Mouse (Mus musculus): ENCODE data around the gene Cdk4. TPM values are rescaled to one million over a fixed set of nuclear protein-coding genes. Genes with fewer than 3 reads are reported as not detected.

Gene Cdk4
- 10 to 100 TPM; 76.1 to 83.3 TPM for total RNA-seq (2021)

- intact Hi-C loops (cut with DNase I), result no loop called here
- peak; percentile 96 for DNase-seq (ENCODE audit: low spot score)
Measured at GRCm38 (mm10) chr10:127063239-127063872, at the start of gene Cdk4. Gene Cdk4, plus strand, starts transcription at chr10:127063534.

DNA sequence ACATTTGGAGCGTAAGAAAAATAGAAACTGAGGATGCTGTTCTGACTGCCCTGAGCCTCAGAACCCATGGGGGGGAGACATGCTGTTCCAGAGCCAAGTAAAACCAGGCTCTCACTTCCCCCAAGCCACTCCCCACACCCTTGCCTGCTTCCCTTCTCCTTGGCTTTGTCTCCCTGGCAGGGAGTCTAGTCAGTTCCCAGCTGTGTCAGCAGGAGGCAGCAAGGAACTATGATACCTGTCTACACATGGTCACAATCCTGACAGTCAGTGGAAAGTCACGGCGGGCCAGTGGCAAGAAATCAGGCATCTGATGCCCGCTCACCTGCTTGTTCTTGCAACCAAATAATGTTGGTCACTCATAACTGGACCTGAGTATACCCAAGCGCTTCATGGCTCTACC lies 46.8 kb upstream of the Cdk4 start:
- no peak for DNase-seq (ENCODE audit: low spot score)
- intact Hi-C loops (cut with DNase I), result no loop called here

GRCm38 (mm10) chr10:127017071-127017470 lies 46.3 kb upstream of the Cdk4 start:
- intact Hi-C loops (cut with DNase I), result no loop called here
- no peak for DNase-seq (ENCODE audit: low spot score)

GRCm38 (mm10) chr10:127018422-127018821 lies 44.9 kb upstream of the Cdk4 start:
- intact Hi-C loops (cut with DNase I), result no loop called here
- DNase-seq (ENCODE audit: low spot score), result no peak

DNA sequence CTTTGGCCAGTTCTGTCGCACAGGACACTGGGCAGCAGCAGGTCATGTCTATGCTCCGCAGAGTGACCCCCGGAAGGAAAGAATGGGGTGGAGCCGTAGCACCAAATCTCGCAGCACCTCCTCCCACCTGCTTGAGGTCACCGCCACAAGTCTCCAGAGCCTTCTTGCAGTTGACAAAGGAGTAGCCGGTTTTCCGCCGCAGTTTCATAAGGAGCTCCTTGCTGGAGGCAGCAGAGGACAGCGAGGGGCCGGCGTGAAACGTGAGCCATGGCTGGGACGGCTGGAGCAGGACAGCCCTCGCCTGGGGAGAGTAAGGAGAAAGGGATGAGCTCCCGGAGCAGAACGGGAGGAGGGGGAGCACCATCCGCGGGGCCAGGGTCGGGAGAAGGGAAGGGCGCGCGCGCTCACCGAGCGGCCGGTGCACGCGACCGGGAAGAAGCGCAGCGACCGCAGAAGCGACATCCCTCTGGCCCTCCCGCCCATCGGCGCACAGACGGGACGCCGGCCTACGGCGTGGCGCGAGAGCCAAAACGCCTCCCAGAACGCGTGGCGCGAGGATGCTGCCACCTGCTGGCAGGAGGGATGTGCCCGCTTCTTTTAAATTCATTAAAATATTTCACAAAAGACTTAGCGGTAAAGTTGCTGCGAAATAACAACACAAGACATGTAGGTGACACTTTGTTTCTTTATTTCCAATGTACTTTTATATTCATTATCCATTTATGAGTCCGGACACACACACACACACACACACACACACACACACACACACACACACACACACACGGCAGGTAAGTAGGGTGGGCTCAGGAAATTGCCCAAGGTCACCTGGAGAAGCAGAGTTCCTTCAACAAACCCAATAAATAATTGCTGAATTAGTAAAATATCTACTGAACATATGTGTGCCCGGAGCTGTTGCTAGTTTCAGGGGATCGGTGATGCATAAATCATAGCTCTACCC lies 32.7 kb upstream of the Cdk4 start, which contains the start of gene Tsfm:
Gene Tsfm (minus strand): TSS at position 505 of the 961 bp plus-strand sequence.
- peak; percentile 76 for DNase-seq (ENCODE audit: low spot score)
- intact Hi-C loops (cut with DNase I), result loop anchor here (1.0 to 2.0 kb wide), 2 partner anchors 40 to 111 kb away; no protein-coding TSS in a partner anchor

GRCm38 (mm10) chr10:127033301-127033741 lies 30.0 kb upstream of the Cdk4 start:
- no peak for DNase-seq (ENCODE audit: low spot score)
- intact Hi-C loops (cut with DNase I), result no loop called here

GRCm38 (mm10) chr10:127036273-127036672 lies 27.1 kb upstream of the Cdk4 start:
- intact Hi-C loops (cut with DNase I), result no loop called here

DNA sequence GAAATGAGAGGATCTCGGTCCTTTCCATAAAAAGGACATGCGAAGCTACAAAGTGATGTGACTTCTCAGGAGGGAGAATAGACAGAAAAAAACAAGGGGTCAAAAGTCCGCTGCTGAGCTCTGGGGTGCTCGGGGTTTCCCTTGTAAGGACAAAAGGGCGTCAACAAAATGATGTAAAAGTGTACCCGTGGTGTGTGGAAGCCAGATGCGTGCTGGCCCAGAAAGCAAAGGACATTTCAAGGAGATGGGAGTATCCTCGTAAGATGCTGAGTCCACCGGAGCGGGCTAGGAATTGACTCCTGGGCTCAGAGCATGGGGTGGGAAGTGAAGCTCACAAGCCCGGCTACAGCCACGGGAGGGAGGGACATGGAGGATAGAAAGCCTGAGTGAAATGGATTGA lies 25.7 kb upstream of the Cdk4 start:
- intact Hi-C loops (cut with DNase I), result no loop called here
- DNase-seq (ENCODE audit: low spot score), result no peak

More at GRCm38 (mm10) chr10:127036273-127036672, 27.1 kb upstream of the Cdk4 start:
- DNase-seq (ENCODE audit: low spot score), result no peak

DNA sequence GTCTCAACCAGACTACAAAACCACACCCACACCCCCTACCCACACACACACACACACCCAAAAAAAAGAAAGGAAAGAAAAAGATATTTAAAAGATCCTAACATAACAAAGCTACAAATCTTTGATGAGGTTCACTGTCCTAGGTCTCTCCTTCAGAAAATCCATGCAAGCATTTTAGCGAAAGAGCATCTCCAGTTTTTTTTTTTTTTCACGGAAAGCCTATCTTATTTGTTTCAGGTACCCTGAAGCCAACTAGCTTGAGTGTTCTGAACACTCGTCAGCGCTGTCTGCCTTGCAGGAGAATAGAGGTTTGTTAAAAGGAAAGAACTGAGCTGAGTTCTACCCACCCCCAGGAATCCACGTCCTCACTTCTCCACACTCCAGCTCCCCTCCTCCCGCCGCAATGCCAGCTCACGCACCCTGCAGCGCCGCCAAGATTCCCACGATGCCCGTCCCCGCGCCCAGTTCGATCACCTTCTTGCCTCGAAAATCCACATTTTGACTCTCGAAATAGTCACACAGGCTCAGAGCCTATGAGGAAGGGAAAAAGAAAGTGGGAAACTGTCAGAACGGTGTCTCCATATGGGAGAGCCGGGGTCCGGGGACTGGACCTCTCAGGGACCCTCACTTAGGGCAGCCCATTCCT lies 22.6 kb upstream of the Cdk4 start:
- DNase-seq (ENCODE audit: low spot score), result no peak
- intact Hi-C loops (cut with DNase I), result no loop called here

GRCm38 (mm10) chr10:127041274-127041766 lies 22.0 kb upstream of the Cdk4 start, which contains the start of the genes Mettl1 and Eef1akmt3:
Gene Mettl1, plus strand, starts transcription at chr10:127041414.
Gene Eef1akmt3, minus strand, starts transcription at chr10:127041513.
- intact Hi-C loops (cut with DNase I), result no loop called here
- no peak for DNase-seq (ENCODE audit: low spot score)

DNA sequence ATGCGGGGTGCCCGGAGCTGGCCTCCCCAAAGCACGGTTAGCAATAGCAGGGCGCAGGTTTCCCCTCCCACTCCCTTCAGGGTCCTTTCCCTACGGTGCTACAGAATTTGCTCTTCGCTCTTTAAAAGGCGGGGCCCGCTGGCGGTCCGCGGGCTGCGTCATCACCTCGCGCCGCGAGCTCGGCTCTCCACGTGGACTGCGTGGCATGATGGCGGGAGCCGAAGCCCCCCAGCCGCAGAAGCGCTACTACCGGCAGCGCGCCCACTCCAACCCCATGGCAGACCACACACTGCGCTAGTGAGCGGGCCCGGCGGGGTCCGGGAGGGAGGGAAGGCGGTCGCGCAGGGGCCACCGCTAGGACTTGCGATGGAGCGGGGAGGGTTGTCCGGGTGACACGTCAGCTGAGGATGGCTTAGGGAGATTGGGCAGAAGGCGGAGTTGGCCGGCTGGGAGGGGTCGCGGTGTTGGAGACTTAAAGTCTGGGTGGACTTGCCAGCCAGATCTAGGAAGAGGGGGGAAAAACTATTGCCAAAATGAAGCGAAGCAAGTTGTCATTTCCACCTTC lies 21.5 kb upstream of the Cdk4 start:
- peak; percentile 72 for DNase-seq (ENCODE audit: low spot score)
- intact Hi-C loops (cut with DNase I), result no loop called here

- intact Hi-C loops (cut with DNase I), result no loop called here
- no peak for DNase-seq (ENCODE audit: low spot score)
Measured at GRCm38 (mm10) chr10:127042468-127043115, 20.7 kb upstream of the Cdk4 start.

GRCm38 (mm10) chr10:127043187-127043586 lies 20.1 kb upstream of the Cdk4 start:
- DNase-seq (ENCODE audit: low spot score), result no peak
- intact Hi-C loops (cut with DNase I), result no loop called here

GRCm38 (mm10) chr10:127047954-127048353 lies 15.4 kb upstream of the Cdk4 start, which contains the start of gene Cyp27b1:
Gene Cyp27b1, plus strand, starts transcription at chr10:127048250.
- intact Hi-C loops (cut with DNase I), result no loop called here

DNA sequence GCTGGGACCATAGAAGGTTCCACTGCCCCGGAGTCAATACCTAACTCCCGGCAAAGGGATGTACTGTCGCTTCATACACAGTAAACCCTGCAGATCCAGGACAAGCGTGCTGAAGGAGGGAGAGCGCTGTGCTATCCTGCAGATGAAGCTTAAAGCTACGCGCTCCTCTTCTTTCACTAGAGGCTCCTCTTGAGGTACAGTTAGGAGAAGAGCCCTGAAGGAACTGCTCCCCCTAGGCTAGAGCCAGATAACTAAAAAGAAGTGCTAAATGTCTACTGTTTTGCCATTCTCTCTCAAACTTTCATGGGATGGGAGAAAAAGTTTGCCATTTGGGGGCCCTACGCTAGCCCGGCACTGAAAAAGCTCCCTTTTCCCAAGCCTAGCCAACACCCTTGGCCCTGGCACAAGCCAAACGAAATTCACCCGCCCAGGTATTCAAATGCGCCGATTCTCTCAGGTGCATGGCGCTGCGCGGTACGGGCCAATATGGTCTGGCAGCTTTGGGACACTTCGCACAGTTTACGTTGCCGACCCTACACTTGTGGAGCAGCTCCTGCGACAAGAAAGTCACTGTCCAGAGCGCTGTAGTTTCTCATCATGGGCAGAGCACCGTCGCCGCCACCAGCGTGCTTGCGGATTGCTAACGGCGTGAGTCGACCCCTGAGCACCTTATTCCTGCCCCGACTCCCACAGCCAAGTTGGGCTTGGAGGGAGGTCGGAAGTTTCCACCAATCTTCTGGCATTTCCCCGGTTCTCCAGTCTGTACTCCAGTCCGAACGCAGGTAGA lies 14.5 kb upstream of the Cdk4 start:
- intact Hi-C loops (cut with DNase I), result no loop called here
- no peak for DNase-seq (ENCODE audit: low spot score)

More at GRCm38 (mm10) chr10:127047954-127048353, 15.4 kb upstream of the Cdk4 start, which contains the start of gene Cyp27b1:
- no peak for DNase-seq (ENCODE audit: low spot score)

GRCm38 (mm10) chr10:127049395-127050118 lies 13.8 kb upstream of the Cdk4 start:
- no peak for DNase-seq (ENCODE audit: low spot score)

GRCm38 (mm10) chr10:127050119-127050474 lies 13.2 kb upstream of the Cdk4 start:
- intact Hi-C loops (cut with DNase I), result no loop called here
- no peak for DNase-seq (ENCODE audit: low spot score)

More at GRCm38 (mm10) chr10:127049395-127050118, 13.8 kb upstream of the Cdk4 start:
- intact Hi-C loops (cut with DNase I), result no loop called here

GRCm38 (mm10) chr10:127054646-127055045 lies 8.7 kb upstream of the Cdk4 start:
- intact Hi-C loops (cut with DNase I), result no loop called here
- no peak for DNase-seq (ENCODE audit: low spot score)
